Mouse (Mus musculus): ENCODE data around the gene Sfta2. TPM values are rescaled to one million over a fixed set of nuclear protein-coding genes. Genes with fewer than 3 reads are reported as not detected.

The Sfta2 gene
- total and polyA plus RNA-seq, 2 experiments from 2014 or later = not detected

DNA sequence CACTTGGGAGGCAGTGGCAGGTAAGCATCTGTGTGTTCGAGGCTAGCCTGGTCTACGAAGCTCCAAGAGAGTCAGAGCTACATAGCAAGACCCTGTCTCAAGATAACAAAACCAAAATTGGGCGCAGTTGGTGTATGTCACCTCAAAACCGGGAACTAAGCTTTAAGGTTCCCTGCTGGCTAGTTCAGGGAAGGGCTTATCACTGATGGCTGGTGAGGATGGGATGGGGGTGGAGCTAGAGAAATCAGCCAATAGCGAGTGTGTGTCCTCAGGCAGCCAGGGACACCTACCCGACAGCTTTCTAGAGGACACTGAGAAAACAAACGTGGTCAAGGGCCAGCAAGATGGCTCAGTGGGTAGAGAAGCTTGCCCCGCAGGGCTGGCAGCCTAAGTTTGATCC is 43.1 kb upstream of the Sfta2 start:
- no peaks in the 10 kb centered on the region for H3K27me3 ChIP-seq (ENCODE audit: insufficient read depth, low read length)
- no peaks in the 10 kb centered on the region for H3K4me1 ChIP-seq (ENCODE audit: insufficient read depth, low read length)
- no peak overlapping the region for H3K27ac ChIP-seq
- H3K4me2 ChIP-seq (ENCODE audit: low read depth, low read length) = no peak overlapping the region
- no peak for DNase-seq (ENCODE audit: low spot score)
- H3K36me3 ChIP-seq (ENCODE audit: insufficient read depth, low read length) = no peaks in the 10 kb centered on the region
- no peak overlapping the region for H3K9ac ChIP-seq (replicated peaks; ENCODE audit: low read length)
- no peak for TF ChIP-seq CTCF (IDR thresholded peaks at IDR 0.05; ENCODE audit: low read depth)
- H3K9me3 ChIP-seq (ENCODE audit: low read length) = no peaks in the 10 kb centered on the region
- WGBS = 57% methylated on average over 8 of the region's 8 CpGs
- no peak overlapping the region for H3K4me3 ChIP-seq (ENCODE audit: low read length)
- ATAC-seq = no peak

- Histone ChIP-seq H3K36me3 (ENCODE audit: insufficient read depth, low read length) (no peaks in the 10 kb centered on the region), H3K4me3 (ENCODE audit: low read length) (no peak within 1 kb of the TSS), H3K27ac (no peak within 1 kb of the TSS), H3K9me3 (ENCODE audit: low read length) (no peaks in the 10 kb centered on the region), H3K4me1 (ENCODE audit: insufficient read depth, low read length) (no peaks in the 10 kb centered on the region), H3K4me2 (ENCODE audit: low read depth, low read length) (no peak within 1 kb of the TSS), H3K9ac (replicated peaks; ENCODE audit: low read length) (no peak within 1 kb of the TSS), H3K27me3 (ENCODE audit: insufficient read depth, low read length) (no peaks in the 10 kb centered on the region)
- no peak for TF ChIP-seq CTCF (IDR thresholded peaks at IDR 0.05; ENCODE audit: low read depth)
- DNase-seq (ENCODE audit: low spot score) (no peak), ATAC-seq (no peak)
- WGBS = 54% methylated on average over 3 of the region's 3 CpGs
Measured at GRCm38 (mm10) chr17:35567150-35567549, 34.2 kb upstream of the Sfta2 start, which contains the start of gene 2300002M23Rik. TSS of gene 2300002M23Rik (plus strand) at chr17:35567450.

DNA sequence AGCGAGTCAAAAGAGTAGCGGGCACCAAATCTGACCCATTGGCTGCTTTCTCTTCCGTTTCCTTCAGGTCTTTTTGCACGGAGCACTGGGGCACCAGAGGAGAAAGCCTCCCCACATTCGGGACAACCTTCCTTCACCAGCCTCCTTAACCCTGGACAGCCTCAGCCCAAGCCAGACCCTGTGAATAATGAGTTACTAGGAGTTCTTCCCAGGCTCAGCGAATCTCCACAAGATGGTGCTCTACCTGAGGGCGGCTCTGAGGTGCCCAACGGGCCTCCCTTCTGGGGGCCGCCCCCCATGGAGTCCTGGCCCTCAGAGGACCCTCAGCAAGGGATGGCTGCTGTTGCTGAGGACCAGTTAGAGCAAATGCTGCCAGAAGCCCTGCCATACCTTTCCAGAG is 33.6 kb upstream of the Sfta2 start:
- H3K36me3 ChIP-seq (ENCODE audit: insufficient read depth, low read length) = no peaks in the 10 kb centered on the region
- H3K27me3 ChIP-seq (ENCODE audit: insufficient read depth, low read length) = no peaks in the 10 kb centered on the region
- no peak overlapping the region for H3K9ac ChIP-seq (replicated peaks; ENCODE audit: low read length)
- no peak overlapping the region for H3K4me3 ChIP-seq (ENCODE audit: low read length)
- TF ChIP-seq CTCF (IDR thresholded peaks at IDR 0.05; ENCODE audit: low read depth) = no peak
- H3K4me2 ChIP-seq (ENCODE audit: low read depth, low read length) = no peak overlapping the region
- H3K4me1 ChIP-seq (ENCODE audit: insufficient read depth, low read length) = no peaks in the 10 kb centered on the region
- DNase-seq (ENCODE audit: low spot score) (no peak), ATAC-seq (no peak)
- 25% methylated on average over 9 of the region's 9 CpGs for WGBS
- no peak overlapping the region for H3K27ac ChIP-seq
- H3K9me3 ChIP-seq (ENCODE audit: low read length) = no peaks in the 10 kb centered on the region

- H3K36me3 ChIP-seq (ENCODE audit: insufficient read depth, low read length) = no peaks in the 10 kb centered on the region
- peak overlapping the region; percentile 31 for H3K4me3 ChIP-seq (ENCODE audit: low read length)
- no peaks in the 10 kb centered on the region for H3K9me3 ChIP-seq (ENCODE audit: low read length)
- no peak overlapping the region for H3K27ac ChIP-seq
- H3K9ac ChIP-seq (replicated peaks; ENCODE audit: low read length) = peak overlapping the region; percentile 41
- WGBS = 3% methylated on average over 27 of the region's 28 CpGs
- H3K4me1 ChIP-seq (ENCODE audit: insufficient read depth, low read length) = no peaks in the 10 kb centered on the region
- H3K27me3 ChIP-seq (ENCODE audit: insufficient read depth, low read length) = no peaks in the 10 kb centered on the region
- peak; percentile 75 for ATAC-seq
- TF ChIP-seq CTCF (IDR thresholded peaks at IDR 0.05; ENCODE audit: low read depth) = no peak
- peak overlapping the region; percentile 56 for H3K4me2 ChIP-seq (ENCODE audit: low read depth, low read length)
- DNase-seq (ENCODE audit: low spot score) = peak; percentile 51
Measured at GRCm38 (mm10) chr17:35569091-35569944, 32.0 kb upstream of the Sfta2 start.

- Histone ChIP-seq H3K27me3 (ENCODE audit: insufficient read depth, low read length) (no peaks in the 10 kb centered on the region), H3K4me2 (ENCODE audit: low read depth, low read length) (no peak overlapping the region), H3K4me1 (ENCODE audit: insufficient read depth, low read length) (no peaks in the 10 kb centered on the region), H3K9ac (replicated peaks; ENCODE audit: low read length) (no peak overlapping the region), H3K36me3 (ENCODE audit: insufficient read depth, low read length) (no peaks in the 10 kb centered on the region), H3K27ac (no peak overlapping the region), H3K9me3 (ENCODE audit: low read length) (no peaks in the 10 kb centered on the region), H3K4me3 (ENCODE audit: low read length) (no peak overlapping the region)
- WGBS = 67% methylated on average over 14 of the region's 14 CpGs
- ATAC-seq (no peak), DNase-seq (ENCODE audit: low spot score) (no peak)
- TF ChIP-seq CTCF (IDR thresholded peaks at IDR 0.05; ENCODE audit: low read depth) = no peak
Measured at GRCm38 (mm10) chr17:35570836-35571235, 30.5 kb upstream of the Sfta2 start.

DNA sequence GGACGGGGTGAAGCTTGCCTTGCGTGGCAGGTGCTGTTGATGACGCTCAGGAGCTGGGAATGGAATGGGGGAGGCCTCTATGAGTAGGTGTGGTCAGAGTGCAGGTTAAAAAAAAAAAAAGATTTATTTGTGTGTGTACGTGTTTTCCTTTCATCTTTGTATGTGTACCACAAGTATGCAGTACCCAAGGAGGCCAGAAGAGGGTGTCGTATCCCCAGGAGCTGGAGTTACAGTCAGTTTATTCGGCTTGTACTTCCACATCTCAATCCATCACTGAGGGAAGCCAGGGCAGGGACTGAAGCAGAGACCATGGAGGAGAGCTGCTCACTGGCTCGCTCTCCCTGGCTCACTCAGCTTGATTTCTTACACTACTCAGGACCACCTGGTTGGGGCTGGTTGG is 29.9 kb upstream of the Sfta2 start:
- Histone ChIP-seq H3K9me3 (ENCODE audit: low read length) (no peaks in the 10 kb centered on the region), H3K27me3 (ENCODE audit: insufficient read depth, low read length) (no peaks in the 10 kb centered on the region), H3K4me3 (ENCODE audit: low read length) (no peak overlapping the region), H3K27ac (no peak overlapping the region), H3K36me3 (ENCODE audit: insufficient read depth, low read length) (no peaks in the 10 kb centered on the region), H3K9ac (replicated peaks; ENCODE audit: low read length) (no peak overlapping the region), H3K4me2 (ENCODE audit: low read depth, low read length) (no peak overlapping the region), H3K4me1 (ENCODE audit: insufficient read depth, low read length) (no peaks in the 10 kb centered on the region)
- WGBS = 96% methylated on average over 7 of the region's 7 CpGs
- TF ChIP-seq CTCF (IDR thresholded peaks at IDR 0.05; ENCODE audit: low read depth) = peak; percentile 22
- DNase-seq (ENCODE audit: low spot score) (no peak), ATAC-seq (no peak)

GRCm38 (mm10) chr17:35578211-35578610 is 23.1 kb upstream of the Sfta2 start:
- H3K36me3 ChIP-seq (ENCODE audit: insufficient read depth, low read length) = no peaks in the 10 kb centered on the region
- H3K27me3 ChIP-seq (ENCODE audit: insufficient read depth, low read length) = no peaks in the 10 kb centered on the region
- H3K4me2 ChIP-seq (ENCODE audit: low read depth, low read length) = no peak overlapping the region
- no peak overlapping the region for H3K4me3 ChIP-seq (ENCODE audit: low read length)
- no peaks in the 10 kb centered on the region for H3K9me3 ChIP-seq (ENCODE audit: low read length)
- DNase-seq (ENCODE audit: low spot score) (peak; percentile 89), ATAC-seq (peak; percentile 28; the same call in 1 of the 2 replicates)
- H3K27ac ChIP-seq = no peak overlapping the region
- H3K9ac ChIP-seq (replicated peaks; ENCODE audit: low read length) = no peak overlapping the region
- no peaks in the 10 kb centered on the region for H3K4me1 ChIP-seq (ENCODE audit: insufficient read depth, low read length)
- WGBS = 23% methylated on average over 6 of the region's 6 CpGs
- peak; percentile 100 for TF ChIP-seq CTCF (IDR thresholded peaks at IDR 0.05; ENCODE audit: low read depth)

Measured in hindbrain, postnatal 0 days (tissue).